Mouse (Mus musculus): ENCODE data around the gene Ndufa8. TPM values are rescaled to one million over a fixed set of nuclear protein-coding genes. Genes with fewer than 3 reads are reported as not detected.

Ndufa8 gene
- polyA plus RNA-seq, 1 experiment from 2014 or later = 383 TPM

DNA sequence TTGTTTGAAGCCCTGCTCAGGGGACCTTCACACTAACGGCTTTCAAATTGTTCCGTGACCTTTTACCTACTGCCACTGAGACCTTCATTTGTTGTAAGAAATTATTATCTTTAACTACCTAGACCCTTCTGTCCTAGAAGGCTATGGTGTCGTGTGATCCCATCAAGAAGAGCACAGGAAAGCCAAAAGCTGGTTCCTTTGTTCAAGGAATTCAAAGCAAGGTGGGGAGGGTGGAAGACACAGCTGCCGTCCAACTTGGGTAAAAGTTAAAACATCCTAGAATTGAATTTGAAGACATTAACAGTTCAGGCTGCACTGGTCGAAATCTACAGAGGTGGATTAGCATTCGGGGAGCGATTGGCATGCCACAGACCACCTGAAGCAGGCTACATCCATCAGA, 15.2 kb downstream of the Ndufa8 start:
- Histone ChIP-seq H3K9me3 (replicated peaks; ENCODE audit: low read length) (no peaks in the 10 kb centered on the region), H3K36me3 (ENCODE audit: insufficient read depth, low read length) (peaks cover 20% of the 10 kb centered on the region), H3K27me3 (ENCODE audit: insufficient read depth, low read length) (no peaks in the 10 kb centered on the region), H3K4me2 (ENCODE audit: low read length) (no peak overlapping the region), H3K4me3 (replicated peaks; ENCODE audit: low read depth, low read length) (no peak overlapping the region), H3K27ac (no peak overlapping the region), H3K9ac (ENCODE audit: low read depth, low read length) (no peak overlapping the region), H3K4me1 (replicated peaks; ENCODE audit: insufficient read depth, low read length) (0 out of 2 replicates have a peak, but pooled peaks cover 6% of the 10 kb centered on the region)
- 77% methylated on average over 7 of the region's 7 CpGs for WGBS
- TF ChIP-seq CTCF (IDR thresholded peaks at IDR 0.05; ENCODE audit: low read depth) = no peak
- no peak for DNase-seq (ENCODE audit: low spot score)
- ATAC-seq (replicated peaks; ENCODE audit: low FRiP score, low read depth) = no peak

DNA sequence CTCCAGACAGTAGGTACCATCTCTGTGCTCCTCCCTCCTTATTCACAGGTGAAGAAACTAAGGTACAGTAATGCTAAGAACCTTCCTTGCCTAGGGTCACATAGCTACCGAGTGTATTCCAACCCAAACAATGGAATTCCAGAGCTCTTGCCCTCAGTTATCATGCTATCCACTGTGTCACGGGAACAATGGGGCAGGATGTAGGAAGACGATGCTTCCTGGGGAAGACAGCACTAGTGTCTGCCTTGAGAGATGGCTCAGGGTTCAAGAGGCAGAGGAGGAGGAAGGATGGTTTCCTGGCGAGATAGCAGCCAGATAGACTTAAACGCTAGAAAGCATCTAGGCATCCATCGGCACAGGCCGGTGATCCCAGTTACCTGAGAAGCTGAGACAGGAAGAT, 16.3 kb downstream of the Ndufa8 start:
- 0 out of 2 replicates have a peak, but pooled peaks cover 6% of the 10 kb centered on the region for H3K4me1 ChIP-seq (replicated peaks; ENCODE audit: insufficient read depth, low read length)
- no peaks in the 10 kb centered on the region for H3K9me3 ChIP-seq (replicated peaks; ENCODE audit: low read length)
- peaks cover 15% of the 10 kb centered on the region for H3K36me3 ChIP-seq (ENCODE audit: insufficient read depth, low read length)
- no peak for TF ChIP-seq CTCF (IDR thresholded peaks at IDR 0.05; ENCODE audit: low read depth)
- no peak for DNase-seq (ENCODE audit: low spot score)
- no peak overlapping the region for H3K4me3 ChIP-seq (replicated peaks; ENCODE audit: low read depth, low read length)
- no peak overlapping the region for H3K4me2 ChIP-seq (ENCODE audit: low read length)
- H3K27me3 ChIP-seq (ENCODE audit: insufficient read depth, low read length) = no peaks in the 10 kb centered on the region
- no peak for ATAC-seq (replicated peaks; ENCODE audit: low FRiP score, low read depth)
- 81% methylated on average over 7 of the region's 7 CpGs for WGBS
- H3K9ac ChIP-seq (ENCODE audit: low read depth, low read length) = no peak overlapping the region
- H3K27ac ChIP-seq = no peak overlapping the region

DNA sequence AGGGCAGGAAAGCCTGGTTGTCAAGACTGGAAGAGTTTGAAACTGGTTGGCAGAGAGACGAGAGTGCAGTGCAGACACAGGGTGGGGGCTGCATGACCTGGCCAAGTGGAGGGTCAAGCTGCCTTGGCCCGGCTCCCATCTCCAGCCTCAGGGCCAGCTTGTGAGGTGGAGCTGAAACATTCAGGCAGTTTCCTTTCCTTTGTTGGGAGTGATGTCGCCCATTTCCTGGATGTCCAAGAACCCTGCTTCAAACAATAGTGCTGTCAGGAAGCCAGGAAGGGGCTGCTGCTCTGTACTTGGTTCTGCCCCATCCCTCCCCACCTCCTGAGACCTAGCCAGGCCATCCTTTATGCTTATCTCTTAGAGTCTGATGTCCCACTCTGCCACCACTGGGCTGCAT, 25.9 kb downstream of the Ndufa8 start:
- Histone ChIP-seq H3K4me3 (replicated peaks; ENCODE audit: low read depth, low read length) (no peak overlapping the region), H3K27ac (no peak overlapping the region), H3K27me3 (ENCODE audit: insufficient read depth, low read length) (no peaks in the 10 kb centered on the region), H3K4me2 (ENCODE audit: low read length) (no peak overlapping the region), H3K36me3 (ENCODE audit: insufficient read depth, low read length) (no peaks in the 10 kb centered on the region), H3K9ac (ENCODE audit: low read depth, low read length) (no peak overlapping the region), H3K4me1 (replicated peaks; ENCODE audit: insufficient read depth, low read length) (peaks cover 5% of the 10 kb centered on the region; the same call in 1 of the 2 replicates), H3K9me3 (replicated peaks; ENCODE audit: low read length) (no peaks in the 10 kb centered on the region)
- ATAC-seq (replicated peaks; ENCODE audit: low FRiP score, low read depth) = no peak
- TF ChIP-seq CTCF (IDR thresholded peaks at IDR 0.05; ENCODE audit: low read depth) = no peak
- DNase-seq (ENCODE audit: low spot score) = peak; percentile 66
- WGBS = 56% methylated on average over 3 of the region's 3 CpGs

GRCm38 (mm10) chr2:36021385-36022159, 27.6 kb downstream of the Ndufa8 start:
- H3K4me2 ChIP-seq (ENCODE audit: low read length) = peak overlapping the region; percentile 54
- H3K27me3 ChIP-seq (ENCODE audit: insufficient read depth, low read length) = no peaks in the 10 kb centered on the region
- peak; percentile 83 for ATAC-seq (replicated peaks; ENCODE audit: low FRiP score, low read depth)
- H3K9ac ChIP-seq (ENCODE audit: low read depth, low read length) = 0 out of 2 replicates have a peak overlapping the region, but pooled peaks have one; percentile 18
- H3K4me3 ChIP-seq (replicated peaks; ENCODE audit: low read depth, low read length) = peak overlapping the region; percentile 18; the same call in 1 of the 2 replicates
- peak; percentile 79 for DNase-seq (ENCODE audit: low spot score)
- H3K36me3 ChIP-seq (ENCODE audit: insufficient read depth, low read length) = no peaks in the 10 kb centered on the region
- peaks cover 5% of the 10 kb centered on the region; the same call in 1 of the 2 replicates for H3K4me1 ChIP-seq (replicated peaks; ENCODE audit: insufficient read depth, low read length)
- TF ChIP-seq CTCF (IDR thresholded peaks at IDR 0.05; ENCODE audit: low read depth) = peak; percentile 82
- 12% methylated on average over 32 of the region's 32 CpGs for WGBS
- H3K27ac ChIP-seq = no peak overlapping the region
- no peaks in the 10 kb centered on the region for H3K9me3 ChIP-seq (replicated peaks; ENCODE audit: low read length)

- no peak for DNase-seq (ENCODE audit: low spot score)
Measured at GRCm38 (mm10) chr2:36013010-36013409, 36.2 kb downstream of the Ndufa8 start.

DNA sequence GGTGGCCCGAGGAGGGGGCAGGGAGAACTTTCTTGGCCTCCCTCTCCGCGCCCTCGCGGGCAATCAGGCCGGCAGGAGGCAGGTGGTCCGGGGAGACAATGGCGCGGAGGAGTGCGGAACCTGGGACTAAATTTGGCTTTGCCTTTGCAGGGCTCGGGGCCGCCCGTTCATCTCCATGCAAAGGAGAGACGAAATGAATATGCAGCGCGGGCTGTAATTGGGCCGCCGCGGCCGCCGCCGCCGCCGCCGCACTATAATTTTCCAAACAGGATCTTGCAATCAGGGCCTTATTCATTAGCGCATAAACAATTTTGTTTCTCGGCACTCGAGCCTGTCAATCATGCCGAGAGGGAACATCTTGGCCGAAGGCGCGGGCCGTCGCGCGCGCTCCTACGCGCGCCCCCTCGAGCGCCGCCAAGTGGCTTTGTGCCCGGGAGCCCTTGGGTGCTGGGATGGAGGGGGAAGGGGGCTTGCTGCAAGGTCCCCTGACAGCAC, 37.8 kb downstream of the Ndufa8 start:
- peak; percentile 25; the same call in 1 of the 2 replicates for TF ChIP-seq CTCF (IDR thresholded peaks at IDR 0.05; ENCODE audit: low read depth)
- DNase-seq (ENCODE audit: low spot score) (peak; percentile 19), ATAC-seq (replicated peaks; ENCODE audit: low FRiP score, low read depth) (no peak)
- Histone ChIP-seq H3K4me1 (replicated peaks; ENCODE audit: insufficient read depth, low read length) (no peaks in the 10 kb centered on the region; the same call in 1 of the 2 replicates), H3K27ac (no peak overlapping the region), H3K4me3 (replicated peaks; ENCODE audit: low read depth, low read length) (peak overlapping the region; percentile 36), H3K9me3 (replicated peaks; ENCODE audit: low read length) (no peaks in the 10 kb centered on the region), H3K36me3 (ENCODE audit: insufficient read depth, low read length) (no peaks in the 10 kb centered on the region), H3K9ac (ENCODE audit: low read depth, low read length) (0 out of 2 replicates have a peak overlapping the region, but pooled peaks have one; percentile 40), H3K27me3 (ENCODE audit: insufficient read depth, low read length) (no peaks in the 10 kb centered on the region), H3K4me2 (ENCODE audit: low read length) (peak overlapping the region; percentile 82)
- WGBS = under 1% methylated on average over 44 of the region's 44 CpGs

More at GRCm38 (mm10) chr2:36013010-36013409, 36.2 kb downstream of the Ndufa8 start:
- Histone ChIP-seq H3K4me3 (replicated peaks; ENCODE audit: low read depth, low read length) (no peak overlapping the region), H3K4me2 (ENCODE audit: low read length) (no peak overlapping the region), H3K27ac (no peak overlapping the region), H3K4me1 (replicated peaks; ENCODE audit: insufficient read depth, low read length) (no peaks in the 10 kb centered on the region; the same call in 1 of the 2 replicates), H3K9me3 (replicated peaks; ENCODE audit: low read length) (no peaks in the 10 kb centered on the region), H3K9ac (ENCODE audit: low read depth, low read length) (no peak overlapping the region), H3K36me3 (ENCODE audit: insufficient read depth, low read length) (no peaks in the 10 kb centered on the region), H3K27me3 (ENCODE audit: insufficient read depth, low read length) (no peaks in the 10 kb centered on the region)
- no peak for TF ChIP-seq CTCF (IDR thresholded peaks at IDR 0.05; ENCODE audit: low read depth)
- WGBS = 29% methylated on average over 12 of the region's 12 CpGs
- no peak; the same call in 1 of the 2 replicates for ATAC-seq (replicated peaks; ENCODE audit: low FRiP score, low read depth)
